In the genomic region with DNA sequence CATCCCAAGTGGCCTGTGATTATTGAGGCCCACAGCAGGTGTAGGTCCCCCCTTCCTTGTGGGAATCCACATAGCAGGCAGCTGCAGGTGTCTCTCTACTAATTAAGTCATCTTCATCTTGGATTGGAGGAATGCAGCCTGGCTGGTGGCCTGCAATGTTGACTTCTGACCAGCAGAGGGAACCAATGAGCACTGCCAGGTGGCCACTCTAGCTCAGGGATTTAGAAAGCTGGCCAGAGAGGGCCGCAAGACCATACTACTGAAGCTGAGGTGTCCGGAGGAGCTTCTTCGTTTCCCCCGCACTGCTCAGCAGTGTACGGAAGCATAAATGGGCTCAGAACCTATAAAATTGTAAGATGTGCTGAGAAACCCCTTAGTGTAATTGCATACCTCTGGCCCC, we compare ENCODE assay signal across 10 mouse cellular contexts. TPM values are rescaled to one million over a fixed set of nuclear protein-coding genes. Genes with fewer than 3 reads are reported as not detected.
A peak's percentile ranks its signal among the peaks of the same experiment; 100 is the strongest.
DNase-seq lines count a peak whose midpoint lies in the region; ATAC-seq and TF ChIP-seq lines count a peak whose summit lies in the region.
"Had no signal": no experiment of that assay in that cellular context is flagged by ENCODE, and none has a peak within 500 bp of the region (broad histone marks: within the 10 kb centered on the region; RNA-seq: fewer than 3 reads in every experiment).

No protein-coding gene starts in this region.

- no peaks in the 10 kb centered on the region for H3K9me3 ChIP-seq in intestine, postnatal 0 days (ENCODE audit: control insufficient read depth)
- no peaks in the 10 kb centered on the region for H3K9me3 ChIP-seq in intestine, embryonic 15.5 days
- no peaks in the 10 kb centered on the region for H3K9me3 ChIP-seq in limb, embryonic 11.5 days (ENCODE audit: control insufficient read depth, low read length)
- H3K9me3 ChIP-seq in neural tube, embryonic 13.5 days, result no peaks in the 10 kb centered on the region
- H3K9me3 ChIP-seq: embryonic facial prominence, embryonic 12.5 days had no signal

- no peak; the same call in 1 of the 2 replicates for ATAC-seq in intestine, postnatal 0 days
- no peak for ATAC-seq in intestine, embryonic 15.5 days
- ATAC-seq in frontal cortex, adult (ENCODE audit: low TSS enrichment), result peak; percentile 15; the same call in 1 of the 2 replicates
- ATAC-seq in limb, embryonic 11.5 days (ENCODE audit: insufficient number of reproducible peaks, low FRiP score, low TSS enrichment, low read depth), result no peak
- no peak for ATAC-seq in neural tube, embryonic 13.5 days (ENCODE audit: low read depth)

- no peak overlapping the region for H3K4me3 ChIP-seq in intestine, postnatal 0 days (ENCODE audit: low read depth, low read length)
- no peak overlapping the region for H3K4me3 ChIP-seq in intestine, embryonic 15.5 days (replicated peaks)
- H3K4me3 ChIP-seq in limb, embryonic 11.5 days (ENCODE audit: low read depth, low read length), result no peak overlapping the region
- no peak overlapping the region for H3K4me3 ChIP-seq in neural tube, embryonic 13.5 days
- H3K4me3 ChIP-seq in thymus, adult 2 months (ENCODE audit: control insufficient read depth, insufficient read depth, low read length), result no peak overlapping the region
- H3K4me3 ChIP-seq: embryonic facial prominence, embryonic 12.5 days; myocyte had no signal

- no peak overlapping the region for H3K4me2 ChIP-seq in intestine, postnatal 0 days (replicated peaks; ENCODE audit: low read depth)
- H3K4me2 ChIP-seq in intestine, embryonic 15.5 days (replicated peaks), result no peak overlapping the region
- H3K4me2 ChIP-seq in limb, embryonic 11.5 days (ENCODE audit: low read depth, severe bottlenecking), result no peak overlapping the region
- H3K4me2 ChIP-seq in neural tube, embryonic 13.5 days, result no peak overlapping the region
- H3K4me2 ChIP-seq: embryonic facial prominence, embryonic 12.5 days had no signal

- no peak overlapping the region for H3K27ac ChIP-seq in intestine, postnatal 0 days (ENCODE audit: low read depth, low read length)
- H3K27ac ChIP-seq in intestine, embryonic 15.5 days, result no peak overlapping the region
- H3K27ac ChIP-seq in limb, embryonic 11.5 days (replicated peaks; ENCODE audit: low read depth, low read length), result no peak overlapping the region
- H3K27ac ChIP-seq in neural tube, embryonic 13.5 days (replicated peaks), result peak overlapping the region; percentile 25; the same call in 1 of the 2 replicates
- no peak overlapping the region for H3K27ac ChIP-seq in thymus, adult 2 months (ENCODE audit: control insufficient read depth, insufficient read depth, low read length)
- H3K27ac ChIP-seq: embryonic facial prominence, embryonic 12.5 days had no signal

- peaks cover 7% of the 10 kb centered on the region for H3K27me3 ChIP-seq in intestine, postnatal 0 days (replicated peaks; ENCODE audit: control insufficient read depth, insufficient read depth, low read length)
- peaks cover 20% of the 10 kb centered on the region for H3K27me3 ChIP-seq in intestine, embryonic 15.5 days (replicated peaks)
- H3K27me3 ChIP-seq in limb, embryonic 11.5 days (ENCODE audit: control insufficient read depth, insufficient read depth, low read length), result peaks cover 22% of the 10 kb centered on the region
- peaks cover 17% of the 10 kb centered on the region for H3K27me3 ChIP-seq in neural tube, embryonic 13.5 days
- no peaks in the 10 kb centered on the region for H3K27me3 ChIP-seq in thymus, adult 2 months (ENCODE audit: control insufficient read depth, insufficient read depth, low read length)

- DNase-seq in cerebellum, adult 11 months, result peak; percentile 86
- peak; percentile 47 to 83 for DNase-seq in kidney, adult 8-10 months
- DNase-seq in limb, embryonic 11.5 days (ENCODE audit: low spot score), result peak; percentile 83
- DNase-seq in thymus, adult 2 months, result peak; percentile 66

- no peak for TF ChIP-seq POLR2A in thymus, adult 2 months (IDR thresholded peaks at IDR 0.05; ENCODE audit: control insufficient read depth, extremely low read depth, insufficient read depth, low read length, poor library complexity)

- 22% methylated on average over 5 of the region's 5 CpGs for WGBS in intestine, postnatal 0 days
- 24% methylated on average over 5 of the region's 5 CpGs for WGBS in intestine, embryonic 15.5 days
- 37% methylated on average over 5 of the region's 5 CpGs for WGBS in limb, embryonic 11.5 days
- WGBS in neural tube, embryonic 13.5 days, result 35% methylated on average over 5 of the region's 5 CpGs
- 35% methylated on average over 5 of the region's 5 CpGs for WGBS in thymus, adult 2 months

- no peak overlapping the region for H3K9ac ChIP-seq in intestine, postnatal 0 days (ENCODE audit: low read depth, low read length)
- H3K9ac ChIP-seq in intestine, embryonic 15.5 days, result no peak overlapping the region
- no peak overlapping the region for H3K9ac ChIP-seq in limb, embryonic 11.5 days (ENCODE audit: low read length)
- H3K9ac ChIP-seq in neural tube, embryonic 13.5 days, result no peak overlapping the region
- H3K9ac ChIP-seq: embryonic facial prominence, embryonic 12.5 days had no signal

- no peaks in the 10 kb centered on the region for H3K36me3 ChIP-seq in intestine, postnatal 0 days (ENCODE audit: control insufficient read depth, insufficient read depth)
- no peaks in the 10 kb centered on the region for H3K36me3 ChIP-seq in intestine, embryonic 15.5 days
- no peaks in the 10 kb centered on the region for H3K36me3 ChIP-seq in limb, embryonic 11.5 days (ENCODE audit: control insufficient read depth, insufficient read depth, low read length)
- H3K36me3 ChIP-seq in neural tube, embryonic 13.5 days, result peaks cover 10% of the 10 kb centered on the region; the same call in 1 of the 2 replicates
- H3K36me3 ChIP-seq in thymus, adult 2 months (ENCODE audit: control insufficient read depth, insufficient read depth, low read length), result no peaks in the 10 kb centered on the region
- H3K36me3 ChIP-seq: embryonic facial prominence, embryonic 12.5 days had no signal

- H3K4me1 ChIP-seq in intestine, postnatal 0 days (replicated peaks; ENCODE audit: control insufficient read depth, insufficient read depth, low read length), result no peaks in the 10 kb centered on the region
- H3K4me1 ChIP-seq in intestine, embryonic 15.5 days (replicated peaks), result peaks cover 15% of the 10 kb centered on the region
- H3K4me1 ChIP-seq in limb, embryonic 11.5 days (ENCODE audit: control insufficient read depth, insufficient read depth, low read length), result 0 out of 2 replicates have a peak, but pooled peaks cover 5% of the 10 kb centered on the region
- peaks cover 46% of the 10 kb centered on the region for H3K4me1 ChIP-seq in neural tube, embryonic 13.5 days (replicated peaks)
- H3K4me1 ChIP-seq in thymus, adult 2 months (replicated peaks; ENCODE audit: control insufficient read depth, insufficient read depth, low read length), result peaks cover 29% of the 10 kb centered on the region

- TF ChIP-seq CTCF in intestine, postnatal 0 days (IDR thresholded peaks at IDR 0.05; ENCODE audit: low read depth), result peak; percentile 98
- peak; percentile 81; the same call in 1 of the 2 replicates for TF ChIP-seq CTCF in thymus, adult 2 months (IDR thresholded peaks at IDR 0.05; ENCODE audit: borderline replicate concordance, control insufficient read depth, extremely low read depth, insufficient read depth, low read length, poor library complexity)

RNA-seq across cellular contexts. Expression of a gene that starts 31.3 kb away (rescaled TPM):
- polyA plus RNA-seq in intestine, postnatal 0 days (2015; fragmentation: Nextera tagmentation; extraction: Ambion mirVana), result 11.3 and 11.7 TPM in 2 replicates
- polyA plus RNA-seq in intestine, embryonic 15.5 days (2015; fragmentation: Nextera tagmentation; extraction: Ambion mirVana), result 13.1 and 14.7 TPM in 2 replicates
- 4.8 and 8.5 TPM in 2 replicates for polyA plus RNA-seq in limb, embryonic 11.5 days (2014; fragmentation: Nextera tagmentation; extraction: Ambion mirVana)
- polyA plus RNA-seq in neural tube, embryonic 13.5 days (2015; fragmentation: Nextera tagmentation; extraction: Ambion mirVana), result 8.1 and 10.0 TPM in 2 replicates
- 56.5 and 58.1 TPM in 2 replicates for polyA plus RNA-seq in thymus, adult 2 months (2012; rRNA removed)
